Mouse (Mus musculus) heart, adult 2 months (tissue): ENCODE results near the gene Sh3rf1.

Source experiments
- CTCF ChIP-seq: fragments of 200-600 bp; IDR thresholded peaks from 2 replicates; pipeline ENCODE4 v1.8.1; 2022; ENCODE audit warnings: antibody characterized with exemption, mild to moderate bottlenecking, moderate library complexity
- EP300 ChIP-seq: fragments of 200-500 bp; IDR thresholded peaks from 2 replicates; pipeline ENCODE4 v1.6.1; 2011; ENCODE audit warnings: low read depth, low read length, control low read depth; ENCODE audit not compliant: insufficient read depth

DNA sequence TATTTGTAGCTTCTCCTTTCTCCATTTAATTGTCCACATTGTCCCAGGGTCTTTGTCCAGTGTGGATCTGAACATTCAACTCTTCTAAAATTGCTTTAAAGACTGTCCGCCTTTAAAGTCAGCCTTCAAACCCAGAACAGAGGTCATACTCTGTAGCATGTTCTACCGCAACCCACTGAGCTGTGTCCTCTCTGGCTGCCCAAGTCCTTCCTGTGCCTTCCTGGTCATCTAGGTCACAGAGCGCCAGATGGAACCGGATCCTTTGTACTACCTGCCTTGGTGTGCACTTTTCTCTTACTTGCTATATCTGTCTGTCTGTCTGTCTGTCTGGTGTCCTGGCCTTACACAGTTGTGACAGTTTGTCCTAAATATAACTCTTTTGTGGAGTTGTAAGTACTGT, 40.0 kb downstream of the Sh3rf1 start:
- no peak for TF ChIP-seq CTCF
- TF ChIP-seq EP300: no peak
